Mouse (Mus musculus): ENCODE results near the gene Ankrd10.
A peak's percentile ranks its signal among the peaks of the same experiment; 100 is the strongest.
"Not testable (repeated sequence)": the region's sequence is repeated elsewhere in the genome, so short reads cannot be mapped to it uniquely, and the experiment has no call there.

The Ankrd10 gene

GRCm38 (mm10) chr8:11608848-11609247, 26.7 kb downstream of the Ankrd10 start:
- no peak for DNase-seq

GRCm38 (mm10) chr8:11602006-11602680, 33.4 kb downstream of the Ankrd10 start:
- peak; percentile 84 for DNase-seq

- no peak for DNase-seq
Measured at GRCm38 (mm10) chr8:11600301-11600951, 35.1 kb downstream of the Ankrd10 start.

GRCm38 (mm10) chr8:11593222-11593884, 42.2 kb downstream of the Ankrd10 start:
- peak; percentile 27 for DNase-seq

- DNase-seq: peak; percentile 35
Measured at GRCm38 (mm10) chr8:11592296-11592695, 43.3 kb downstream of the Ankrd10 start.

GRCm38 (mm10) chr8:11591837-11592236, 43.7 kb downstream of the Ankrd10 start:
- no peak for DNase-seq

GRCm38 (mm10) chr8:11586374-11586745, 49.2 kb downstream of the Ankrd10 start:
- DNase-seq: no peak

GRCm38 (mm10) chr8:11585513-11586373, 49.8 kb downstream of the Ankrd10 start:
- DNase-seq: no peak

- DNase-seq: no peak
Measured at GRCm38 (mm10) chr8:11575604-11576384, 59.8 kb downstream of the Ankrd10 start.

GRCm38 (mm10) chr8:11574911-11575603, 60.5 kb downstream of the Ankrd10 start:
- DNase-seq: no peak

- no peak for DNase-seq
Measured at GRCm38 (mm10) chr8:11572428-11572827, 63.1 kb downstream of the Ankrd10 start.

GRCm38 (mm10) chr8:11571950-11572349, 63.6 kb downstream of the Ankrd10 start:
- no peak for DNase-seq

GRCm38 (mm10) chr8:11570742-11571141, 64.8 kb downstream of the Ankrd10 start:
- no peak for DNase-seq

- DNase-seq: no peak
Measured at GRCm38 (mm10) chr8:11569260-11570097, 66.1 kb downstream of the Ankrd10 start.

- not testable (repeated sequence) for DNase-seq
Measured at GRCm38 (mm10) chr8:11568193-11568592, 67.4 kb downstream of the Ankrd10 start.

- DNase-seq: no peak
Measured at GRCm38 (mm10) chr8:11564721-11565120, 70.8 kb downstream of the Ankrd10 start.

- no peak for DNase-seq
Measured at GRCm38 (mm10) chr8:11564236-11564635, 71.3 kb downstream of the Ankrd10 start.
